In genomic region chr6:145883668-145884067, GRCm38 (mm10) we compare ENCODE assay signal across 20 mouse cellular contexts. TPM values are rescaled to one million over a fixed set of nuclear protein-coding genes. Genes with fewer than 3 reads are reported as not detected.
DNase-seq lines count a peak whose midpoint lies in the region; ATAC-seq and TF ChIP-seq lines count a peak whose summit lies in the region.
"Had no signal": no experiment of that assay in that cellular context is flagged by ENCODE, and none has a peak within 500 bp of the region (broad histone marks: within the 10 kb centered on the region; RNA-seq: fewer than 3 reads in every experiment).

No protein-coding gene starts in this region.

- H3K27me3 ChIP-seq in midbrain, embryonic 11.5 days (ENCODE audit: control insufficient read depth, insufficient read depth, low read length): no peaks in the 10 kb centered on the region
- no peaks in the 10 kb centered on the region for H3K27me3 ChIP-seq in midbrain, embryonic 16.5 days (ENCODE audit: control insufficient read depth, insufficient read depth, low read depth, low read length)
- no peaks in the 10 kb centered on the region for H3K27me3 ChIP-seq in thymus, adult 2 months (ENCODE audit: control insufficient read depth, insufficient read depth, low read length)
- H3K27me3 ChIP-seq: embryonic facial prominence, embryonic 15.5 days had no signal

- no peak for TF ChIP-seq POLR2A in thymus, adult 2 months (IDR thresholded peaks at IDR 0.05; ENCODE audit: control insufficient read depth, extremely low read depth, insufficient read depth, low read length, poor library complexity)

- WGBS in midbrain, embryonic 11.5 days: 82% methylated on average over 4 of the region's 4 CpGs
- 90% methylated on average over 4 of the region's 4 CpGs for WGBS in midbrain, embryonic 16.5 days
- 40% methylated on average over 4 of the region's 4 CpGs for WGBS in thymus, adult 2 months

- no peak overlapping the region for H3K9ac ChIP-seq in midbrain, embryonic 11.5 days (ENCODE audit: low read length)
- H3K9ac ChIP-seq in midbrain, embryonic 16.5 days (ENCODE audit: low read depth, low read length): no peak overlapping the region
- H3K9ac ChIP-seq: embryonic facial prominence, embryonic 15.5 days; forebrain, postnatal 0 days had no signal

- no peak for ATAC-seq in midbrain, embryonic 11.5 days (ENCODE audit: low FRiP score)
- ATAC-seq in midbrain, embryonic 16.5 days: no peak
- ATAC-seq in CD4-positive, CD25-positive, alpha-beta regulatory T cell, adult 4 months: peak; percentile 55
- peak; percentile 54 to 72 for ATAC-seq in hematopoietic stem cell, adult 5-6 weeks (replicated peaks in 1 of 2; ENCODE audit: insufficient read depth in 1 of 2, low FRiP score in 2 of 2, low TSS enrichment in 1 of 2, low read depth in 1 of 2, poor library complexity in 2 of 2, severe bottlenecking in 2 of 2)
- ATAC-seq in neutrophil, adult 5-6 weeks (ENCODE audit: extremely low read depth, insufficient number of reproducible peaks, low FRiP score, poor library complexity, severe bottlenecking): peak; percentile 66; the same call in 1 of the 2 replicates
- ATAC-seq: forebrain, postnatal 0 days had no signal

- no peak for TF ChIP-seq CTCF in thymus, adult 2 months (IDR thresholded peaks at IDR 0.05; ENCODE audit: borderline replicate concordance, control insufficient read depth, extremely low read depth, insufficient read depth, low read length, poor library complexity)

- no peak overlapping the region for H3K27ac ChIP-seq in midbrain, embryonic 11.5 days (ENCODE audit: low read depth, low read length)
- H3K27ac ChIP-seq in midbrain, embryonic 16.5 days (ENCODE audit: low read length): no peak overlapping the region
- H3K27ac ChIP-seq in thymus, adult 2 months (ENCODE audit: control insufficient read depth, insufficient read depth, low read length): no peak overlapping the region
- H3K27ac ChIP-seq: embryonic facial prominence, embryonic 15.5 days; midbrain, embryonic 10.5 days had no signal

- H3K4me1 ChIP-seq in midbrain, embryonic 11.5 days (ENCODE audit: control insufficient read depth, insufficient read depth, low read length): no peaks in the 10 kb centered on the region
- no peaks in the 10 kb centered on the region for H3K4me1 ChIP-seq in midbrain, embryonic 16.5 days (ENCODE audit: control insufficient read depth, insufficient read depth, low read length)
- H3K4me1 ChIP-seq in thymus, adult 2 months (replicated peaks; ENCODE audit: control insufficient read depth, insufficient read depth, low read length): no peaks in the 10 kb centered on the region
- H3K4me1 ChIP-seq: embryonic facial prominence, embryonic 15.5 days; midbrain, embryonic 10.5 days had no signal

- H3K4me2 ChIP-seq in midbrain, embryonic 11.5 days: no peak overlapping the region
- H3K4me2 ChIP-seq in midbrain, embryonic 16.5 days (ENCODE audit: low read length): no peak overlapping the region
- H3K4me2 ChIP-seq: embryonic facial prominence, embryonic 15.5 days had no signal

- peak; percentile 14 for DNase-seq in midbrain, embryonic 11.5 days (ENCODE audit: low spot score, missing footprints)
- DNase-seq in adrenal gland, adult 18-20 months (ENCODE audit: low spot score in 2 of 2): no peak
- DNase-seq in MN1 (ENCODE audit: low spot score): no peak
- no peak for DNase-seq in thymus, adult 2 months
- DNase-seq: adrenal gland, postnatal 36 days; cerebellum, adult 18-20 months; cerebellum, postnatal 25 days; forebrain, postnatal 0 days; kidney, adult 8-10 months; kidney, postnatal 25 days; left cerebral cortex, postnatal 4 days; liver; lung, postnatal 10 days; thymus, adult 18-20 months had no signal

- no peak overlapping the region for H3K4me3 ChIP-seq in midbrain, embryonic 11.5 days (ENCODE audit: low read depth, low read length)
- no peak overlapping the region for H3K4me3 ChIP-seq in midbrain, embryonic 16.5 days (ENCODE audit: low read depth, low read length)
- no peak overlapping the region for H3K4me3 ChIP-seq in thymus, adult 2 months (ENCODE audit: control insufficient read depth, insufficient read depth, low read length)
- H3K4me3 ChIP-seq: embryonic facial prominence, embryonic 15.5 days; midbrain, embryonic 10.5 days had no signal

- H3K9me3 ChIP-seq in midbrain, embryonic 11.5 days (ENCODE audit: control insufficient read depth, low read length): no peaks in the 10 kb centered on the region
- H3K9me3 ChIP-seq in midbrain, embryonic 16.5 days (replicated peaks; ENCODE audit: control insufficient read depth, low read length, poor library complexity, severe bottlenecking): no peaks in the 10 kb centered on the region
- H3K9me3 ChIP-seq: embryonic facial prominence, embryonic 15.5 days; midbrain, embryonic 10.5 days had no signal

- H3K36me3 ChIP-seq in midbrain, embryonic 11.5 days (ENCODE audit: control insufficient read depth, insufficient read depth, low read length): no peaks in the 10 kb centered on the region
- H3K36me3 ChIP-seq in midbrain, embryonic 16.5 days (ENCODE audit: control insufficient read depth, insufficient read depth, low read length): no peaks in the 10 kb centered on the region
- H3K36me3 ChIP-seq in thymus, adult 2 months (ENCODE audit: control insufficient read depth, insufficient read depth, low read length): no peaks in the 10 kb centered on the region
- H3K36me3 ChIP-seq: embryonic facial prominence, embryonic 15.5 days; midbrain, embryonic 10.5 days had no signal

RNA-seq across cellular contexts. Expression of gene Bhlhe41, which starts 18.3 kb away (rescaled TPM):
- polyA plus RNA-seq in midbrain, embryonic 11.5 days (2014; fragmentation: Nextera tagmentation; extraction: Ambion mirVana): 1.9 and 2.1 TPM in 2 replicates
- 8.9 and 9.7 TPM in 2 replicates for polyA plus RNA-seq in midbrain, embryonic 16.5 days (2015; fragmentation: Nextera tagmentation; extraction: Ambion mirVana)
- polyA plus RNA-seq in CD4-positive, CD25-positive, alpha-beta regulatory T cell, adult 4 months (2017; shearing (Covaris generic)): under 1 TPM; 0.22 to 0.26 TPM
- total RNA-seq in hematopoietic stem cell, adult 5-6 weeks (2017): 0.05 TPM in 1 of 2 replicates, not detected in the other
- total RNA-seq in neutrophil, adult 5-6 weeks (2017): 1.7 and 2.2 TPM in 2 replicates
- 10 to 100 TPM; 14.9 to 19.6 TPM for total RNA-seq in adrenal gland, adult 18-20 months (2021)
- 10.5 and 16.1 TPM in 2 replicates for polyA plus RNA-seq in thymus, adult 2 months (2012; rRNA removed)

RNA-seq across cellular contexts. Expression of gene Sspn, which starts 47.8 kb away (rescaled TPM):
- 2.6 and 3.1 TPM in 2 replicates for polyA plus RNA-seq in midbrain, embryonic 11.5 days (2014; fragmentation: Nextera tagmentation; extraction: Ambion mirVana)
- 4.4 and 6.2 TPM in 2 replicates for polyA plus RNA-seq in midbrain, embryonic 16.5 days (2015; fragmentation: Nextera tagmentation; extraction: Ambion mirVana)
- polyA plus RNA-seq in CD4-positive, CD25-positive, alpha-beta regulatory T cell, adult 4 months (2017; shearing (Covaris generic)): not detected
- total RNA-seq in hematopoietic stem cell, adult 5-6 weeks (2017): 0.05 TPM in 1 of 2 replicates, not detected in the other
- total RNA-seq in neutrophil, adult 5-6 weeks (2017): 1.2 and 1.4 TPM in 2 replicates
- total RNA-seq in adrenal gland, adult 18-20 months (2021): 10 to 100 TPM; 10.2 to 10.5 TPM
- polyA plus RNA-seq in thymus, adult 2 months (2012; rRNA removed): 1.4 and 2.9 TPM in 2 replicates

Comparison
In these comparisons a context has a peak if more than half of its experiments do, and no peak if none do; other contexts are left out.
1. ATAC-seq: peak in CD4-positive, CD25-positive, alpha-beta regulatory T cell, adult 4 months (single experiment), hematopoietic stem cell, adult 5-6 weeks (2 of 2) and neutrophil, adult 5-6 weeks (single experiment); none in midbrain, embryonic 11.5 days (single experiment) and midbrain, embryonic 16.5 days (single experiment).